Mouse (Mus musculus): ENCODE data around the gene Ppp1r1b.

Gene Ppp1r1b

GRCm38 (mm10) chr11:98352272-98352990 lies 4.2 kb downstream of the Ppp1r1b start:
- TF ChIP-seq GATA4 (IDR thresholded peaks at IDR 0.05; ENCODE audit: insufficient replicate concordance, low read length), result no peak

- TF ChIP-seq GATA4 (IDR thresholded peaks at IDR 0.05; ENCODE audit: insufficient replicate concordance, low read length), result no peak
Observed at GRCm38 (mm10) chr11:98353651-98354211, 5.5 kb downstream of the Ppp1r1b start.

GRCm38 (mm10) chr11:98354445-98354844 lies 6.2 kb downstream of the Ppp1r1b start:
- TF ChIP-seq GATA4 (IDR thresholded peaks at IDR 0.05; ENCODE audit: insufficient replicate concordance, low read length), result no peak

GRCm38 (mm10) chr11:98355732-98356299 lies 7.6 kb downstream of the Ppp1r1b start:
- TF ChIP-seq GATA4 (IDR thresholded peaks at IDR 0.05; ENCODE audit: insufficient replicate concordance, low read length), result no peak

GRCm38 (mm10) chr11:98356625-98357394 lies 8.6 kb downstream of the Ppp1r1b start:
- no peak for TF ChIP-seq GATA4 (IDR thresholded peaks at IDR 0.05; ENCODE audit: insufficient replicate concordance, low read length)

- no peak for TF ChIP-seq GATA4 (IDR thresholded peaks at IDR 0.05; ENCODE audit: insufficient replicate concordance, low read length)
Observed at GRCm38 (mm10) chr11:98357396-98358160, 9.4 kb downstream of the Ppp1r1b start.

GRCm38 (mm10) chr11:98358161-98359083 lies 10.2 kb downstream of the Ppp1r1b start, which contains the start of gene Stard3:
Gene Stard3 (plus strand): TSS chr11:98358368.
- TF ChIP-seq GATA4 (IDR thresholded peaks at IDR 0.05; ENCODE audit: insufficient replicate concordance, low read length), result no peak; the same call in 1 of the 2 replicates

GRCm38 (mm10) chr11:98360866-98361521 lies 12.8 kb downstream of the Ppp1r1b start:
- no peak for TF ChIP-seq GATA4 (IDR thresholded peaks at IDR 0.05; ENCODE audit: insufficient replicate concordance, low read length)

GRCm38 (mm10) chr11:98363817-98364216 lies 15.6 kb downstream of the Ppp1r1b start:
- no peak for TF ChIP-seq GATA4 (IDR thresholded peaks at IDR 0.05; ENCODE audit: insufficient replicate concordance, low read length)

GRCm38 (mm10) chr11:98364410-98364809 lies 16.2 kb downstream of the Ppp1r1b start:
- TF ChIP-seq GATA4 (IDR thresholded peaks at IDR 0.05; ENCODE audit: insufficient replicate concordance, low read length), result no peak

- no peak for TF ChIP-seq GATA4 (IDR thresholded peaks at IDR 0.05; ENCODE audit: insufficient replicate concordance, low read length)
Observed at GRCm38 (mm10) chr11:98366290-98366689, 18.1 kb downstream of the Ppp1r1b start.

GRCm38 (mm10) chr11:98367171-98367862 lies 19.1 kb downstream of the Ppp1r1b start:
- no peak for TF ChIP-seq GATA4 (IDR thresholded peaks at IDR 0.05; ENCODE audit: insufficient replicate concordance, low read length)

- TF ChIP-seq GATA4 (IDR thresholded peaks at IDR 0.05; ENCODE audit: insufficient replicate concordance, low read length), result no peak
Observed at GRCm38 (mm10) chr11:98367863-98368186, 19.6 kb downstream of the Ppp1r1b start.

Data from liver, adult (tissue).